Mouse (Mus musculus) spleen, adult 2 months (tissue): Measurements from ENCODE around the gene Chchd3. TPM values are rescaled to one million over a fixed set of nuclear protein-coding genes. Genes with fewer than 3 reads are reported as not detected.

Experiments used
- DNase-seq, 2 experiments: peaks; one replicate each; pipeline versions ENCODE4 v3.0.0 to v3.0.0-alpha.2; 2012 to 2021; ENCODE audit warnings: low spot score in 2 of 2, low read depth in 1 of 2
- H3K27ac ChIP-seq: fragments of 200-500 bp; 2 replicates; pipeline ENCODE4 v1.5.1; 2012; ENCODE audit warnings: low read length, inconsistent platforms; ENCODE audit not compliant: insufficient read depth
- H3K27me3 ChIP-seq: fragments of 200-500 bp; 2 replicates; pipeline ENCODE4 v1.6.1; 2012; ENCODE audit warnings: mild to moderate bottlenecking, moderate library complexity, low read length, inconsistent platforms; ENCODE audit not compliant: control insufficient read depth, insufficient read depth
- H3K36me3 ChIP-seq: fragments of 200-500 bp; 2 replicates; pipeline ENCODE4 v1.6.1; 2012; ENCODE audit warnings: mild to moderate bottlenecking, low read length, inconsistent platforms; ENCODE audit not compliant: control insufficient read depth, insufficient read depth
- H3K4me1 ChIP-seq: fragments of 200-500 bp; 2 replicates; pipeline ENCODE4 v1.6.1; 2011; ENCODE audit warnings: inconsistent platforms; ENCODE audit not compliant: control insufficient read depth, insufficient read depth, insufficient read length
- H3K4me3 ChIP-seq: fragments of 200-500 bp; 2 replicates; pipeline ENCODE4 v1.5.1; 2011; ENCODE audit warnings: mild to moderate bottlenecking, inconsistent platforms; ENCODE audit not compliant: insufficient read depth, insufficient read length; ENCODE audit errors: extremely low read depth
- CTCF ChIP-seq: fragments of 200-500 bp; IDR thresholded peaks from 2 replicates; pipeline ENCODE4 v1.5.1; 2011; ENCODE audit warnings: mild to moderate bottlenecking, inconsistent platforms; ENCODE audit not compliant: insufficient read depth, insufficient read length, insufficient replicate concordance; ENCODE audit errors: extremely low read depth
- POLR2A ChIP-seq: fragments of 200-500 bp; IDR thresholded peaks from 2 replicates; pipeline ENCODE4 v1.6.1; 2011; ENCODE audit warnings: low read depth, low read length, inconsistent platforms
- WGBS: fragments of 180-500 bp; shearing (Covaris S2); methylation state at CpG from one replicate; pipeline ENCODE4 v1.1.7; 2018; 5-methylcytosine and 5-hydroxymethylcytosine counted together
- polyA plus RNA-seq: library from polyadenylated mRNA; depleted of rRNA; stranded (reverse); fragments of >200 nt; gene quantifications from 2 replicates; pipeline ENCODE4 v1.2.3, GENCODE M21; 2012; rRNA removed

Chchd3 gene
- polyA plus RNA-seq, 1 experiment, result 23.8 TPM

DNA sequence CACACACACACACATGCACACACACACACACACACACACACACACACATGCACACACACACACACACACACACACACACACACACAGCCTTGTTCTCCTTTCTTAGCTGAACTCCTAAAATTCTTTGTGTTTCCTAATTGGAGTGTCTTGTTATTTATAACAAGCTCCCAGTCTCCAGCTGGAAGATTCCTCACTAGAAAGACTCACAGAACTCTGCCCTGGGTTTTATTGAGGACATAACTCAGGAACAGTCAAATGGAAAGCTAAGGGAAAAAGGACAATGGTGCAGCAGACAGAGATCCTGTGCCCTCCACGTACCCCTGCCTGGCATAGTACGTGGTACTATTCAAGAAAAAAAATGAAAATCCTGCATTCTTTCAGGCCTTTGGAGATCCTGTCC lies 312.7 kb downstream of the Chchd3 start:
- TF ChIP-seq CTCF, result no peak
- TF ChIP-seq POLR2A, result no peak
- 88% methylated on average over 2 of the region's 2 CpGs for WGBS

More for the DNA sequence above, 312.7 kb downstream of the Chchd3 start:
- no peak overlapping the region for H3K4me3 ChIP-seq
- no peaks in the 10 kb centered on the region for H3K36me3 ChIP-seq
- H3K4me1 ChIP-seq, result no peaks in the 10 kb centered on the region
- no peak overlapping the region for H3K27ac ChIP-seq
- H3K27me3 ChIP-seq, result no peaks in the 10 kb centered on the region
- no peak for DNase-seq

Other genes with a start within 250 kb of the Chchd3 start
- gene Exoc4, start 188.8 kb upstream of the Chchd3 start, polyA plus RNA-seq, result 4.2 and 4.6 TPM in 2 replicates